Mouse (Mus musculus): ENCODE data around the gene Evi2b. TPM values are rescaled to one million over a fixed set of nuclear protein-coding genes. Genes with fewer than 3 reads are reported as not detected.
A peak's percentile ranks its signal among the peaks of the same experiment; 100 is the strongest.

The Evi2b gene
- 1,009 and 1,045 TPM in 2 replicates for total RNA-seq (2015)
- total RNA-seq (2017): 207 and 252 TPM in 2 replicates

GRCm38 (mm10) chr11:79523560-79524309 is at the start of gene Evi2b:
Gene Evi2b, minus strand, starts transcription at chr11:79523762.
- ATAC-seq (ENCODE audit: poor library complexity, severe bottlenecking): peak; percentile 31

- peak; percentile 52 for ATAC-seq (ENCODE audit: poor library complexity, severe bottlenecking)
Observed at GRCm38 (mm10) chr11:79570319-79570718, 46.8 kb upstream of the Evi2b start.

GRCm38 (mm10) chr11:79568197-79568911 is 44.8 kb upstream of the Evi2b start:
- ATAC-seq (ENCODE audit: poor library complexity, severe bottlenecking): no peak

- ATAC-seq (ENCODE audit: poor library complexity, severe bottlenecking): no peak
Observed at GRCm38 (mm10) chr11:79566947-79567346, 43.4 kb upstream of the Evi2b start.

GRCm38 (mm10) chr11:79563493-79563892 is 39.9 kb upstream of the Evi2b start:
- ATAC-seq (ENCODE audit: poor library complexity, severe bottlenecking): no peak

GRCm38 (mm10) chr11:79560536-79560935 is 37.0 kb upstream of the Evi2b start:
- no peak for ATAC-seq (ENCODE audit: poor library complexity, severe bottlenecking)

- ATAC-seq (ENCODE audit: poor library complexity, severe bottlenecking): no peak
Observed at GRCm38 (mm10) chr11:79552622-79553021, 29.1 kb upstream of the Evi2b start.

GRCm38 (mm10) chr11:79536293-79536692 is 12.7 kb upstream of the Evi2b start:
- ATAC-seq (ENCODE audit: poor library complexity, severe bottlenecking): no peak

- ATAC-seq (ENCODE audit: poor library complexity, severe bottlenecking): no peak
Observed at GRCm38 (mm10) chr11:79535554-79535953, 12.0 kb upstream of the Evi2b start.

- no peak for ATAC-seq (ENCODE audit: poor library complexity, severe bottlenecking)
Observed at GRCm38 (mm10) chr11:79533950-79534690, 10.6 kb upstream of the Evi2b start.

GRCm38 (mm10) chr11:79533311-79533710 is 9.7 kb upstream of the Evi2b start:
- ATAC-seq (ENCODE audit: poor library complexity, severe bottlenecking): no peak

- ATAC-seq (ENCODE audit: poor library complexity, severe bottlenecking): no peak
Observed at GRCm38 (mm10) chr11:79531485-79531884, 7.9 kb upstream of the Evi2b start.

- ATAC-seq (ENCODE audit: poor library complexity, severe bottlenecking): no peak
Observed at GRCm38 (mm10) chr11:79530774-79531173, 7.2 kb upstream of the Evi2b start.

GRCm38 (mm10) chr11:79530333-79530761 is 6.8 kb upstream of the Evi2b start, which contains the start of the genes Evi2 and Evi2a:
Gene Evi2, minus strand, starts transcription at chr11:79530589.
Gene Evi2a, minus strand, starts transcription at chr11:79530609.
- ATAC-seq (ENCODE audit: poor library complexity, severe bottlenecking): peak; percentile 76

- ATAC-seq (ENCODE audit: poor library complexity, severe bottlenecking): no peak
Observed at GRCm38 (mm10) chr11:79529736-79530135, 6.2 kb upstream of the Evi2b start.

GRCm38 (mm10) chr11:79529226-79529625 is 5.7 kb upstream of the Evi2b start:
- no peak for ATAC-seq (ENCODE audit: poor library complexity, severe bottlenecking)

GRCm38 (mm10) chr11:79528601-79529000 is 5.0 kb upstream of the Evi2b start:
- no peak for ATAC-seq (ENCODE audit: poor library complexity, severe bottlenecking)

- ATAC-seq (ENCODE audit: poor library complexity, severe bottlenecking): peak; percentile 77
Observed at GRCm38 (mm10) chr11:79527739-79528384, 4.3 kb upstream of the Evi2b start.

- peak; percentile 19 for ATAC-seq (ENCODE audit: poor library complexity, severe bottlenecking)
Observed at GRCm38 (mm10) chr11:79527015-79527738, 3.6 kb upstream of the Evi2b start.

- no peak for ATAC-seq (ENCODE audit: poor library complexity, severe bottlenecking)
Observed at GRCm38 (mm10) chr11:79526549-79526948, 3.0 kb upstream of the Evi2b start.
